Mouse (Mus musculus) layer of hippocampus, adult 11-12 months (tissue): ENCODE data around the gene Gpr68.

Experiments used
- DNase-seq: peaks from one replicate; pipeline ENCODE4 v3.0.0; 2022; ENCODE audit warnings: low spot score

The Gpr68 gene

DNA sequence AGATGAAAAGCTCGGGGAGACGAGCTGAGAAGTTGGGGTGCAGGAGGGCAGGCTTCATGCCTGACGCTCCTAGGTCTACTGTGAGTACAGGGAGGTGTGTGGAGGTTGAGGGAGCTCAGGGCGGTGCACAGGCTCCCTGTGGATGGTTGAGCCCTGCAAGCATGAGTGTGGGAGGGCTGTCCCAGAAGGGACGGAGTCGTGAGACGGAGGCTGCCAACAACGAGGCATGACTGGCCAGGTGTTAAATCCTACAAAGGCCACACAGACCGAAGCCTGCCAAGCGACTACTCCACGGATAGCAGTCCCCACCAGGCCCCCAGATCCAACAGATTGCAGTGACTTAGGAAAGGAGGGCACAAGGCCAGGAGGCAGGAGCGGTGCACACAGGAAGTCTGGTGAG is 2.7 kb upstream of the Gpr68 start:
- peak; percentile 44 for DNase-seq

DNA sequence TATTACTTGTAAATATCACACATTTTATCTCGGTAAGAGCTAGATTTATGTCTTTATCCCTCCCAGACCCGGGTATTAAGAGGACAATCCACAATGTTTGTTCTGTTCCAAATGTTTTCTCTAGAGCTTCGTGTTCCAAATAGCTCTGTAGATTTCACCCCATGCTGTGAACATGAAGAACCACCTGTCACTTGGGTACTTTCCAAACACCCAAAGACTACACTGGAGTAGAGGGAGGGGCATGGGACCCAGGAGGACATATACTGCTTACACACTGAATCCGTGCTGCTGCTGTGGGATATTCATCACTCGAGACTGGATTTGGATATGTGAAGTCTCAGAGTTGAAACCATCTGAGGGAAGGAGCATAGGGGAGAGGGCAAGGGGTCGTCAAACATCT is 1.8 kb upstream of the Gpr68 start:
- no peak for DNase-seq

DNA sequence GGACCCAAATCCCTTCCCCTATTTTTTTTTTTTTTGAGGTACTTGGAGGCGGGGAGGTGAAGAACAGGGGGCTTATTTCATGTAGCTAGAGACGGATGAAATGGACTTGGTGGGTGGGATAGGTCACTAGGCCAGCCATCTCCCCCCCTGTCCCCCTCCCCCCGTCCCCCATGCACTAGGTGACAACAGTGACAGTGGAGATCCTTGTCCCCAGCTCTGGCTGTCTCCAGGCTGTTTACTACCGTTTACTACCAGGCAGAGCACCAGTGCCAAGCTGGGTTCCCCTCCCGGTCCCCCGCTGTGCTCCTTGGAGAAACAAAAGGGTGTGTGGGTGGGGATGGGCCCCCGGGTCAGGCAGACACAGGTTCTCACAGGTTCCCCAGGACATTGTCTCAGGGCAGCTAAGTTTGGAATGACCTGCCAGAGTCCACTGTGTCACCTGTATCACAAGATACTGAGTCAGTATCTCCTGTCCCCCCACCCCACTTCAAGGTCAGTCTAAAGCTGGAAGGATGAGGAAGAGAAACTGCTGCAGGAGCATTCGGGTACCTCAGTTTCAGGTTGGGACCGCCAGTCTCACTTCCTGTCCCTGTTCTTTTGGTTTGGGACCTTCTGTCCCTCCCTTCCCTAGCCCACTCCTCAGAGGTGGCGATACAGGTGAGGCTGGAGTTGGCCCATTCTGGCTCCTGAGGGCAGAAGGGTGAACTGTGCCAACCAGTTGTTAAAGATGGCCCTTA is 468 bp upstream of the Gpr68 start:
- no peak for DNase-seq

DNA sequence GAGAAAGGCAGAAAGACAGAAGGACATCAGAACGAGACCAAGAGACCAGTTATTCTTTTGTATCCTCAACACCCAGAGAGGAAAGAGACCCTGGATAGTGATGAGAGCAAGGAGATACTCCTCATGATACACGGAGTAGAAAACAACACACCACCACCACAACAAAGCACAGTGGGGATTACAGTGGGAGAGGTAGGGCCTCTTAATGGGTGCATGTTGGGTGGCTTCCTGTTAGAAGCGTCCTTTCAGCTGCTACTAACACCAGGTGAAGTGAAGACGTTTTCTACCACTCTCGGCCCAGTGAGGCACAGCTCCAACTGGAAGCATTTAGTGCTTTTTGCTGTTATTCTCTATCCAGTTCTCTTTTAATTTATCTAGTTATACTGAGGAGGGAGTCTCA is 1.1 kb downstream of the Gpr68 start:
- no peak for DNase-seq

DNA sequence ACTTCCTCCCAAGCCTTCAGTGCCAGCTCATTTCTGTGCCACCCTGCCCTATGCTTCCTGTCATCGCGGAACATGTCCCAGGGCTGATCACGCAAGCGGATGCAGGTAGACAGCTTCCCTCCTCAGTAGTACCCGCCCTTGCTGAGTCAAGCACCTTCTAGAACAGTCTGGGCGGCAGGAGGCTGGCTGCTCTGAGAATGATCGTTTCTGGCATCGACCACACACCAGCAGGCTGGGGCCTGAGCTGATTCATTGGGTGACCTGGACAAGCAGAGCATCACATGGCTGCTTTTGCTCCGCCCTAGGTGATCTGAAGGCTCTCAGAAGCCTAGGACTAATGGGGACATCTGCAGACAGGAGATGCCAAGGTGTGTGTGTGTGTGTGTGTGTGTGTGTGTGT is 4.2 kb downstream of the Gpr68 start:
- DNase-seq, result no peak

DNA sequence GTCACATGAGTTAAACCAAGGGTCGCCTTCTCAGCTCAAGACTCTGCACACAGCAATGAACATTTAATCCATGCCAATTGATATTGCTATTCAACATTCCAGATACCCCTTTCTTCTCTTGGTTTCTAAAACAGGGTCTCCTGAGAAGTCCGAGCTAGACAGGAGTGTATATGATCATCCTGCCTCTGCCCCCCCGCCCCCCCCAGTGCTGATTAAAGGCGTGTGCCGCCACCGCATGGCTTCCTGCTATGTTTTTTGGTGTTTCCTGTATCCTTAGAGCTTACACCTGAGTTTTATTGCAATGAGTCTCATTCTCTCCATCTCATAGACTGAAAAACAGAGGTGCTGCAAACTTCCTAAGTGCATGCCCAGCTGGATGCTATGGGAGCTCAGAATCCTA is 6.6 kb downstream of the Gpr68 start:
- no peak for DNase-seq

DNA sequence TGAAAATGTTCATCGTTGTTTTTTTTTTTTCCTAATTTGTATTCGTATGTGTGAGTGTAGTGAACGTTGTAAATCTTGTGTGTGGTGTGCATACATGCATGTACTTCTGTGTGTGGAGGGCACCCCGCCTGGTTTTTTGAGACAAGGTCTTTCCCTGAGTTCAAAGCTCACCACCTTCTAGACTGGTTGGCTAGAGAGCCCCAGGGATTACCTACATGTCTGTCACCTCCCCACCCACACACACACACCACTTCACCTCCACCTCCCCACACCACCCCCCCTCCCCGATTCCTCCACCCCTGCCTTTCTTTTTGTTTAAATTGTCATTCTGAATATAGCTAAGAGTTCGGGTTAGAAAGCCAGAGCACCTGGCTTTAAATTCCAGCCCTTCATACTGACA is 7.1 kb downstream of the Gpr68 start:
- no peak for DNase-seq

DNA sequence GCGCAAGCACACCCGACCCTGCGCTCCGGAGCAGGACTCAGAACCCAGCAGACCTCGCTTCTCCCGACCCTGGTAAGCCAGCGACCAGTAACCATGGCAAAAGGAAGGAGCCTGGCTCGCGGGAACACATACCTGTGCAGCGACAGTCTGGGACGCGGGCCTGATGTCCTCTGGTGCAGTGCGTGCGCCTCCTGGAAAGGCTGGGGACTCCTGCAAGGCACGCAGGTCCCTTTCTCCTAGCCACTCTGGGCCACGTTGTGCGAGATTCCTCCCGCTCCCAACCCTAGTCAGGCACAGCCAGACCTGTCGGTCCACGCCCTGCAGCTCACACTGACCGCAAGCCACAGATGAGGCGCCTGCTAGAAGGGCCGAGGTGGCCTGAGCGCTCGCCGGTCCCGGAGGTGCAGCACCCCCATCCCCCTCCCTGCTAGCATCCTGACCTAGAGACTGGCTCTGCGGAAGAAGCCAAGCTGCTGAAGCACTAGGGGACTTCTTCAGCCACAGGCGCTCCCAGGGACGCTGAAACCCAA is 8.8 kb downstream of the Gpr68 start:
- peak; percentile 39 for DNase-seq

DNA sequence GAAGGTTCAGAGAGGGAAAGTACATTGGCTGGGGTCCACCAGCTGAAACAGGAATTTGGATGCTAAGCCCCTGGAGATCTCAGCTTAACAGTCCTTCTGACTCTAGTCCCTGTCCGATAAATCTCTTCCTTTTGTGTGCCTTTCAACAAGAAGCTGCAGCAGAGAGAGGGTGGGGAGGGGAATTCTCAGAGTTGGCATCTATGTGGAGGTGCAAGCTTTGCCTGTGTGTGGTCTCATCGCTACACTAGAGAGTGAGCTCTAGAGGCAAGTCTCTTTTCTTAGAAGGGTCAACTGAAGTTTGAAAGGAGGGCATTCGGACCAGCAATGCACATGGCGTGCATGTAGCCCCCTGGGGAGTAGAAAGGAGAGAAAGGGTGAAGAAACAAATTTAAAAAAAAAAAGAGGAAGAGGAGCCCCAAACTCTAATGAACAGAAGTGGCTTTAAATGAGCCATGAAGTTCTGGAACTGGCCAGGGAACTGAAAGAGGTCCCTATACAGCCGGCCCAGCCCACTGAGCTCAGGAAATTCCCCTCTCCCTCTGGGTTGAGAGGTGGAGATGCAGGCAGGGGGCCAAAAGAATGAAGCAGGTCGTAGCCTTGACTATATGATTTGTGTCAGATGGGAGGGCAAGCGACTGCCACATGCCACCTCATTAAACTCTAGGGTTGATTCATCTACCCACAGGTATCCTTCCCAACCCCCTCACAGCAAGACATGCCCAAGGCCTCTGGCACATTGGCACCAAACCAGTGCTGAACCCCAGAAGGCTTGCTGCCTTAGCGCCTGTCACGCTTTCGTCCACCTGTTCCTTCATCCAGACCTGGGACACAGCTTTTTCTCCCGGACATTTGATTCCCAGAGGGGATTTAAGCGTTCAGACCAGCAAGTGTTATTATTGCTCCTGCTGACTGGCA is 10.0 kb downstream of the Gpr68 start:
- DNase-seq, result no peak

DNA sequence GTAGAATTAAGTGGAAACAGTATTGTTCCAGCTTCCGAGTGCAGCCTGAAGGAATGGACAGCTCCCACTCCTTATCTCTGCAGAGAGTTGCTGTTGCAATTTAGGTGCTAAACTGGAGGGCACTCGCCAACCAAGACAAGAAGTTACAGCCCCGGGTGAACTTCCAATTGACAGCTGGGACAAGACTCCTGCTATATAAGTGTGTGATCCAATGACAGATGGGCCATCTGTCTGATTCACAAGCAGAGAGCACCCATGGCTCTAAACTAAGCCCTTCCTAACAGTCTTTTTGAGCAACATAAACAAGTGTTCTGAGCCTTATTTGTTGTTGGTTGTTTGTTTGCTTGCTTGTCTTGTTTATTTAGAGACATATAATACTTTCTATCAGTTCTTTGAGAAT is 11.3 kb downstream of the Gpr68 start:
- no peak for DNase-seq

DNA sequence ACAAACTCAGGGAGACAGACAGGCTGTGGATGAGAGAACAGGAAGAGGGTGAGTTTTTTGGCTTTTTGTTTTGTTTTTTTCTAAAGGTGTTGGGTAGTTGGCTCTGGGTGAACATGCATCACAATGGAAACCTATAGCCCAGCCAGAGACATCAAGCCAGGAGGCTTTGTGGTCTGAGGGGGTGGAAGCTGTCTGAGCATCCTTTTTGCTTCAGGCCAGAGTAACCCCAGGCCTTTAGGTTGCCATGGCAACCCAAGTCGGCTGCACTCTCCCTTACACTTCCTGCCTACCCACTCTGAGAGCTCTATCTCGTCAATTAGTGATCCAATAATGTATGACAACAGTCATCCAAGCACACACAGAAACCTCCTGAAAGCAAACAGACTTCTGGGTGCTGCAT is 12.5 kb downstream of the Gpr68 start:
- no peak for DNase-seq

DNA sequence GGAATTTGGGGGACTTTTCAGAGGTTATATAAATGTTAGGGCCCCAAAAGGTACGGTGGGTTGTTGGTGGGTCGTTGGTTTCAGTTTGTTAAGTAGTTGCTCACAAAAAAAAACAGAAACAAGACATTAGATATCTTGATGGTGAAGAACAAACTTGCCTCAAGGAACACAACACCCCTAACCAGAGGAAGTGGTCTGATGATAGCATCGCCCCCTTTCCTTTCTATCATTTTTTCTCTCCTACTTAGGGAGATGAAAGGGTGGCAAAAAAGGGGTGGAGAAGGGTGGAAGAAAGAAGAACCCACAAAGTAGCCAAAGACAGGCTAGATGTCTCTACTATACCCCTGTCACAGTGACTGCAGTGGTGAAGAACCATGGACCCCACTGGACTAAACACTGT is 17.4 kb downstream of the Gpr68 start:
- no peak for DNase-seq

DNA sequence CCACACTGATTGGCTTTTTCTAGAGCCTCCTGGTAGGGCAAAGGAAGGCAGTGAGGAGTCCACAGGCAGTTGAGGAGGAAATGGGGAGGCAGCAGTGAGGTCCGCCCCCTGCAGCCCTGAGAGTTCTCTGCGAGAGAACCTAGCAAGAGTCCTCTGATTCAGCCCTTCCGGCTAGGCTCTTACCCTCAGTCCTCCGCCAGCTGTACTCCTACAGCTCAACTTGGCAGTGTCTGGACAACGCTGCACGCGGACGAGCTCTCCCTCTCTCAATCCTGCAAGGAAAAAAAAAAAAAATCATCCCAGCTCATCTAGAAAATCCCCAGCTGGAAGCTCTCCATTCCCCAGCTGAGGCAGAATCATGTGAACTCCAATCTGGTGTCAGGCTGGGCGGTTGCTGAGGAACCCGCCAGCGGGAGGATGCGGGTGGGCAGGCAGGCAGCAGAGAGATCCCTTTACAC is 20.2 kb downstream of the Gpr68 start:
- peak; percentile 66 for DNase-seq

DNA sequence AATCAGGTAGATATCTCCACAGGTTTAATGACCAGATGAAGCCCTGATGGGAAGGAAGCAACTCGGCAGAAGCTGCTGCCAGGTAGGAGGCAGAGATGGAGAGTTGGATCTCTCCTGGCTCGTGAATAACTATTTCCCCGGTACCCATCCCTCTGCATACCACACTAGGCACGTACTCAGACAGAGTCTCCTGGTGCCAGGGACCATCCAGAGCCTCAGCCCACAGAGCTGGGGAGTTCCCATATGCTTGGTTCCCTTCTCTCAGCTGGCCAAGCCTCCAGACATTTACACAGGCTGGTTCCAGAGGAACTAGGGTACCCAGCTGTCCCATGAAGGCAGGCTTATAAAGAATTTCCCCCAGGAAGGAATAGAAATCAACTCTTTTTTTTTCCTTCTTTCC is 21.1 kb downstream of the Gpr68 start:
- DNase-seq, result peak; percentile 39

DNA sequence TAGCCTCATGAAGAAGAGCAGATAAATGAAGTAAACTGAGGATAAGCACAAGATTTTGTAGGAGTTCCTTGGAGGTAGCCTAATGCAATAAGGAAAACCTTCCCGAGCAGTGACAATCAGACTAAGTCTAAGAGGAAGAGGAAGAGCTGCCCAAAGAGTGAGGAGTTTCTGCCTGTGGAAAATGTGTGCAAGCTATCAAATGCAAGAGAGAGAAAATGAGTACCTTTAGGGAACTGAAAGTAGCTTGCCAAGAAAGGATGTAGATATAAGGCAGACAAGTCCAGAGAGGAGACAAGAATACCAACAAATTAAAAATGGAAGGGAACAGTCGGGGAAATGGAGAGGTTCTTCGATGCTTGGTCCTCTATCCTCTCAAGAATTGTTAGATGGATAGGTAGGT is 22.4 kb downstream of the Gpr68 start:
- no peak for DNase-seq

DNA sequence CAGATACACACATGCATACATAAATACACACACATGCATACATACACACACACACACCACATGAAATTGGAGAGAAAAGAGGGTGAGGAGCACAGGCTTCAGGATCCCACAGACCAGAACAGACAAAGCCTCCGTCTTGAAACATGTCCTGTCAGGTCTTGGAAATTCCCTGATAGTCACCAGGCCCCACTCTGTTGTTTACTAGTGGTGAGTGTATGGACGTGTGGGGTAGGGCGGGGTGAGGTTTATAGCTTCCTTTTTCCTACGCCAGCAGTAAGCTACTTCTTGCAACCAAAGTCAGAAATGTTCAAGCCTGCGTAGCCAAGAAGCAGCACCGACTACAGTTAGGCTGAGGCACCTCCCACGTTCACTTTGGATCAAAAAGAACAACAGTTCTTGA is 24.8 kb downstream of the Gpr68 start:
- DNase-seq, result no peak

DNA sequence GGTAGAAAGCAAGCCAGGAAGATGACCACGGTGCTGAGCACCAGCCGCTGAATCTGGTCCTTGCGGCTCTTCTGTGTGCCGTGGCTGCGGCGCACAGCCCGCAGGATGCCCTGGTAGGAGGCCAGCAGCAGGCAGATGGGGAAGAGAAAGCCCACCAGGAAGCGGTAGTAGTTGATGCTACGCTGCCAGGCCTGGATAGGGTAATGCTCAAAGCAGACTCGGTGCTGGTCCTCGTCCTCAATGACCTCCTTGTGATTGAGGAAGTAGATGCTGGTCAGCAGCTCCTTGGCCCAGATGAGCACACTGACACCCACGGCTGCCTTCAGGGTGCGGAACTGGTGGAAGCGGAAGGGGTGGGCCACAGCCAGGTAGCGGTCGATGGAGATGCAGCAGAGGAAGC is 29.4 kb downstream of the Gpr68 start:
- DNase-seq, result no peak

DNA sequence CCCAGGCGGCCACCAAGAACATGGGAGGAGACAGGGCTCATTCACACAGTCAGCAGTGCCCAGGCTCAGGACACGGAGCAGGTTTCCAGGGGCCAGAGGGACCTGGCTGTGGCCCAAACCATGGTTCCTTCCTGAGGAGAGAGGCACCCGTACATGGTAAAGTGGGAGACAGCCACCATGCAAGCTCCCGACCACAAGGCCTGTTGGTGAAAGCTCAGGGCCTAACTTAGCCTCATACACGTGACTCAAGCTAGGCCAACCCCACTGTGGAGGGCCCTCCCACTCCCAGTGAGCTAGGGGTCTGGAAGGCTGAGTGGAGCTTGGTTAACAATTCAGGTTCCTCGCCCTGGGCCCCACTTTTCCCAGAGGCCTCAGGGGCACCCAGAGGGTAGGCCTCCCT is 30.1 kb downstream of the Gpr68 start:
- DNase-seq, result no peak

DNA sequence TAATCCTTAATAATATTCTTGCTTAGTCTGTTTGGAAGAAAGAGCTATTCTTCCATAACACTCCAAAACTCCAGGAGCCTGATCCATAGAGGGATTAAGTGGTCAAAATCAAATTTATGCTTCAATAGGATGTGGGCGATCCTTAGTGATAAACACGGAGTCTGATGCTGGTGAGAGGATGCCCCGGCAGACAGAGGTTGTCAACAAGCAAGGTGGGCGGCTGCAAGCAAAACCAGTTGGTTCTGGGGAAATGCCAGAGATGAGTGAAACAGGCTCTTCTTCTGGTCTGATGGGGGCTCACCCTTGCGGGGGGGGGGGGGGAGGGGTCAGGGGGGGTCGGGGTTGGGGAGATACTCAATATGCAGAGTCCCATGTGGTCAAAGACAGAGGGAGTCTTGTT is 32.0 kb downstream of the Gpr68 start:
- DNase-seq, result no peak

DNA sequence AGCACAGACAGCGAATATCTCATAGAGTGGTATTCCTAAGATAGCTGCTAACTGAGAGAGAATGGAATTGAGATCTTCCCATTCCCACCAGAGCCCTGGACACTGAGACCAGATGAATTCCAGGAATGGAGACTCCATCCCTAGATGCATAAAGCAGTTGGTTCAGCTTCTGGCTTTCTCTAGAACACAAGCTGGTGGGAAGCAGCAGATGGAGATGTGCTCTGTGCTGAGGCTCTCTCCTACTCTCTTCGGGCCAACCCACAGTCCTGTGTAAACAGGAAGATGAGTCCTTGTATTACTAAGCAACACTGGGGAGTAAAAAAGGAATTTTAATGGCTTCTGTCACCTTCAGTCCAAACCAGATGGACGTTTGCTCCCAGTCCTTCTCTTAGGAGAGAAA is 32.4 kb downstream of the Gpr68 start:
- peak; percentile 53 for DNase-seq

DNA sequence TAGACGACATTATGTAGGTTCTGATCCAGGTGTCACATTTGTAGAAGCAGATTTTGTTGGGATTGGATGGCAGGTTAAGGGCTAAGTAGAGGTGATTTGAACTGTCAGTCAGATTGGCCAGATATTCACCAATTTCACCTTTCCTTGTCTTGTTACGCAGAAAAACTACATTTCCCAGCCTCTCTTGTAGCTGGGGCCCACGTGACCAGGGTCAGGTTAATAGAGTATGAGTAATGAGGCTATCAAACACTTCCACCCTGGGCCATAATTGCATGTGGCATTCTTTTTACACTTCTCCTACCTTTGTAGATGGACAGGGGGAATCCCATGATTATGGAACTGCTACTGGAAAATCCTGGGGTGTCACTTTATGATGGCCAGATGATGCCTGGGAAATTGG is 34.4 kb downstream of the Gpr68 start:
- no peak for DNase-seq

DNA sequence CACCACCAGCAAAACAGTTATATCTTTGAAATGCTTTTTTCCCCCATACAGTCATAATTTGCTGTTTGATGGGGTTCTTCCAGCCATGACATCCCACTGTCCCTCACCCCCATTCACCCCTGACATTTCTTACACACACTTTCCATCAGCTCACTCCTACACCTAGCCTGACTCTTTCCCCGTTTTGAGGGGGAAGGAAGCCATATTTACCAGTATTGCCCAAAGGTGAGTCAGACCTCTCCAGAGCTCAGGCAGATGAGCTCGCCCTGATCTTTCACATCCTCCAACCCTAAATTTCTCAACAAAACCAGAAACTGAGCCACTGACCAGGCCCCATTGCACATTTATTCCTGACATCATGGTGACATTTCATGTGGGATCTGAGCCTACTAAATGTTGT is 36.2 kb downstream of the Gpr68 start:
- no peak for DNase-seq

DNA sequence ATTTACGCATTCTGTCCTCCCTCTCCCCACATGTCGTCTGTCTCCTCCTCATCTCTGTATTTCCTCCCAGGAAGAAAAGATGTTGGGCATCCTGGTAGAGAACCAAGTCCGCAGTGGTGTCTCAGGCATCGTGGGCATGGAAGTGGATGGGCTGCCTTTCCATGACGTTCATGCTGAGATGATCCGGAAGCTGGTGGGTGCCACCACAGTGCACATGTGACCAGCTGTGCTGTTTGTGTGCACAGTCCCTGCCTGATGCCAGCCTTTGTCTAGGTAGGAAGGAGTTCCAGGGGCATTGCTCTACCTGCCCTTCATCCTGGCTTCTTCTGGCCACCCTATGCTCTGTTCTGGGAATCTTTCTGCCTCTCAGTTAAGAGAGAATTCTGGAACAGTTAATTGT is 36.8 kb downstream of the Gpr68 start:
- DNase-seq, result no peak
